Mouse (Mus musculus) embryonic stem cell, embryonic (primary cell): ENCODE measurements around the gene Pla2g15.

ENCODE experiments used
- CTCF ChIA-PET, 4 experiments: fragments of 300-600 bp in 2 of 4; fragments of 350-600 bp in 2 of 4; sonication (Branson Sonifier 250); formaldehyde crosslinking; loops; one replicate each; lab custom pipeline; 2022; ENCODE audit warnings: inconsistent platforms in 2 of 4; lab: Charles Lee
- POLR2A ChIA-PET, 4 experiments: fragments of 300-600 bp in 2 of 4; fragments of 350-600 bp in 2 of 4; sonication (Branson Sonifier 250); formaldehyde crosslinking; loops; one replicate each; lab custom pipeline; 2022; ENCODE audit warnings: antibody characterized with exemption in 4 of 4, inconsistent platforms in 1 of 4; lab: Charles Lee

The Pla2g15 gene

GRCm38 (mm10) chr8:106131021-106131420 lies 19.2 kb upstream of the Pla2g15 start:
- ChIA-PET POLR2A (interaction anchor here in 1 of 4 experiments (1.5 kb wide), 1 partner anchor 14 kb away, joined by 3 read pairs; no protein-coding TSS in a partner anchor), CTCF (interaction anchor here in 1 of 4 experiments (0.6 kb wide), 1 partner anchor 748 kb away, joined by 3 read pairs; no protein-coding TSS in a partner anchor)

DNA sequence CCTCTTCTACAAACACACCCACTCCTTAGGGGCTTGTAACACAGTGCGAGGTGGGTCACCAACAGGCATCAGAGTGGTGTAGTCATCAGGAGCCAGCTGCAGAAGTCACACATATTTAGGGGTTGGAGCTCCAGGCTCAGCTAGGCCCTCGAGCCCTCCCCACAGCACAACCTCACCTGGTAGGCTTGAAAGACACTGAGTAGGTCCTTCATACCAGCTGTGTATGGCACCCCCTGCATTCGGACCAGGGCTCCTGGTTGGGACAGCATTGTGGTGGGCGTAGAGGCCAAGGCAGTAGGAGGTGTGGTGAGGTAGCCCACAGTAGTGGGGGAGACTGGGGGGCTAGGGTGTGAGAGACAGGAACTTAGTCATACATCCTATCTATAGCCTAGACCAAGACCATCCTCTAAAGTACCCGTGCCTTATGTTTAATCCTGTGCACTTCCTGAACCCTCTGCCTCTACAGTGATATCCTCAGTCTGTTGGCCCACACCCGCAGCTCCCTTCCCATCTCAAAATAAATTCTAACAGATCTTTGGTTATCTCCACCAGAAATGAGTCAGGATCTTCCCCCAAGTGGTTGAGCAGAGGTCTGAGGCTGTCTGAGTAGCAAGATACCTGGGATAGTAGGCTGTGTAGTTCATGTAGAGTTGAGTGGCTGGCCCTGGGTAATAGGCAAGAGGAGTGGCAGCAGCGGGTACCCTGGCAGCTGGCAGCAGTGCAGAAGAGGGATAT lies 18.5 kb upstream of the Pla2g15 start:
- CTCF ChIA-PET = interaction anchor here in 1 of 4 experiments (0.6 kb wide), 1 partner anchor 749 kb away, joined by 3 read pairs; no protein-coding TSS in a partner anchor
- POLR2A ChIA-PET = interaction anchor here in 1 of 4 experiments (1.5 kb wide), 1 partner anchor 14 kb away, joined by 3 read pairs; no protein-coding TSS in a partner anchor

DNA sequence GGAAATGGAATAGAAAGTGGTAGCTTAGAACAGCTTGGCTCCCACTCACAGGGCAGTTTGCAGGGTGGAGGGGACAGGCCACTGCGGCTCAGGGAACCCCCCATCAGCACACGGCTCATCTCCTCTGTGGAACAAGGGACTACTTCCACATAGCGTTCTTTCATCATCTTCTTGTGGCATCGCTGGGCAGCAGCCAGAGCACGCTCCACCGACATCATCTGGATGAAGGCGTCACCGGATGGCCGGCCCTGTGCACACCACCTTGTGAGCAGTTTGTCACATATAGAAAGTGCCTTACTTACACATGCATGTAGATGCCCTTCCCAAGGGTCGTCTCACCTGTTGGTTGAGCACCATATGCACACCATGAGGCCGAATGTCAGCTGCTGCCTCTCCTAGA lies 17.8 kb upstream of the Pla2g15 start:
- ChIA-PET POLR2A (no interaction called here), CTCF (no interaction called here)

- ChIA-PET POLR2A (interaction anchor here in 2 of 4 experiments (0.6 to 2.0 kb wide), 2 partner anchors 16 to 73 kb away, joined by 3 to 11 read pairs; partner anchors contain the start of gene Pla2g15 (in 1 of the 2)), CTCF (interaction anchor here in 1 of 4 experiments (1.5 kb wide), 1 partner anchor 10 kb away, joined by 3 read pairs; no protein-coding TSS in a partner anchor)
These were observed 16.7 kb upstream of the Pla2g15 start for GRCm38 (mm10) chr8:106133526-106133925.

DNA sequence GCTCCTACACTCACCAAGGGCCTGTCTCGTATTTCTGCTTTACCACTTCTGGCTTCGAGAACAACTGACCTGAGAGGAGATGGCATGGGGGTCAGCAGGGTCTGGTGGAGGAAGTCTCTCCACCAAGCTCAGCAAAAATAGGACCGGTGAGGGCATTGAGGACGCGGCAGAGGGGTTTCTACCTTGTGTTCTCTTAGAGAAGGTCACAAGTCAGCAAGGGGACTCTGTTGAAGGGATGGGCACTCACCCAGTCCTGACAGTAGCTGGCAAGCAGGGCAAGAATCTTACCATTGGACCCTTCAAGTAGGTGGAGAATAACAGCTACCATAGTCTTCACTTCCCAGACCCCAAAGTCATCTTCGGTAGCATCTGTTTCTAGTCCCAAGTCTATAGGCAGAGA lies 16.3 kb upstream of the Pla2g15 start:
- ChIA-PET CTCF (interaction anchor here in 1 of 4 experiments (1.5 kb wide), 1 partner anchor 11 kb away, joined by 3 read pairs; no protein-coding TSS in a partner anchor), POLR2A (interaction anchor here in 3 of 4 experiments (0.6 to 2.0 kb wide), 3 partner anchors 9 to 72 kb away, joined by 3 to 11 read pairs (median 7); partner anchors contain the start of gene Pla2g15 (in 1 of the 3))

DNA sequence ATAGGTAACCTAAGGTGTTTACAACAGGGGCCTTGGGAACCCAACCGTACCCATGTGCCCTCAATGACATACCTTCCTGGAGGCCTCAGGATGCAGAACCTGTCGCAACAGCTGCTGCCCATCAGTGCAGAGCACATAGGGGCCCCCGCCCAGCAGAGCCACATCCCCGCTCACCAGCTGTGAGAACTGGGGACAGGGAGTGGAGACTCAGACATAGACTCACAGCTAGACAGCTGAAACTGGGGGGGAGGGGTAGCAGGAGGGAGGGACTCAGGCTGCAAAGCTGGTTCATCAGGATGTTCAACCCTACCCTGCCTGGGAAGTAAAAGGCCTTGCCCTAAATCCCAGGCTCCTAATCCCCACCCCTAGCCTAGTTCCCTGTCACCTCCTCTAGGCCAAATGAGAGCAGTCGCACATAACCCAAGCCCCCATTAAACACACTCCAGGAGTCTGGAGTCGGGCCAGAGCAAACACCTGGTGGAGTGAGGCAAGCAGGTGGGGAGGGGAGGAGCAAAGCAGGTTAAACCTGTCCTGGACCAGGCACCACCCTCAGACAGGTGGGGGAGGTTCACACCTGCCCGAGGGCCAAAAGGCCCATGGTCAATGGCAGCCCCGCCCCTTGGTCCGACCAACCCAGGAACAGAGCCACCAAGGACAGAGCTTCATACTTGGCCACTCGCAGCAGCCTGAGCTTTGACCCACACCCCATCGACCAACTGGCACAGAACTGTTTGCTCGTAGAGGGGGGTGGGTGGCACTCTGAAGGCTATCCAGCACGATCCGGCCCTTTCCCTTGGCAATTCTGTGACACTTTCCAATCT lies 15.2 kb upstream of the Pla2g15 start:
- ChIA-PET CTCF (interaction anchor here in 2 of 4 experiments (0.5 to 1.5 kb wide), 5 partner anchors 12 to 507 kb away, joined by 3 to 5 read pairs (median 3); no protein-coding TSS in a partner anchor), POLR2A (interaction anchor here in 3 of 4 experiments (0.6 to 2.0 kb wide), 5 partner anchors 10 to 275 kb away, joined by 3 to 11 read pairs (median 5); partner anchors contain the start of genes Nutf2 (in 1 of the 3), Pla2g15 (in 1 of the 3), Prmt7 (in 1 of the 3) and Slc7a6os (in 1 of the 3))

- POLR2A ChIA-PET = interaction anchor here in 2 of 4 experiments (1.3 to 2.0 kb wide), 4 partner anchors 9 to 75 kb away, joined by 3 to 11 read pairs (median 6); partner anchors contain the start of genes Pla2g15 (in 1 of the 2), Prmt7 (in 1 of the 2) and Slc7a6os (in 1 of the 2)
These were observed 14.5 kb upstream of the Pla2g15 start for GRCm38 (mm10) chr8:106135672-106136071.

GRCm38 (mm10) chr8:106136156-106137130 lies 13.8 kb upstream of the Pla2g15 start, which contains the start of gene Esrp2:
Gene Esrp2, minus strand, starts transcription at chr8:106136974.
- ChIA-PET CTCF (interaction anchor here in 3 of 4 experiments (0.5 to 1.2 kb wide), 6 partner anchors 10 to 233 kb away, joined by 3 to 5 read pairs (median 3); no protein-coding TSS in a partner anchor), POLR2A (interaction anchor here in 2 of 4 experiments (0.6 to 2.0 kb wide), 21 partner anchors 9 to 420 kb away, joined by 3 to 21 read pairs (median 4); partner anchors contain the start of genes Pla2g15 (in 2 of the 2), Nutf2 (in 1 of the 2), Prmt7 (in 1 of the 2) and Pskh1 (in 1 of the 2))

More at GRCm38 (mm10) chr8:106135672-106136071, 14.5 kb upstream of the Pla2g15 start:
- CTCF ChIA-PET = interaction anchor here in 1 of 4 experiments (0.5 to 1.0 kb wide), 3 partner anchors 300 to 506 kb away, joined by 3 to 5 read pairs (median 3); no protein-coding TSS in a partner anchor

DNA sequence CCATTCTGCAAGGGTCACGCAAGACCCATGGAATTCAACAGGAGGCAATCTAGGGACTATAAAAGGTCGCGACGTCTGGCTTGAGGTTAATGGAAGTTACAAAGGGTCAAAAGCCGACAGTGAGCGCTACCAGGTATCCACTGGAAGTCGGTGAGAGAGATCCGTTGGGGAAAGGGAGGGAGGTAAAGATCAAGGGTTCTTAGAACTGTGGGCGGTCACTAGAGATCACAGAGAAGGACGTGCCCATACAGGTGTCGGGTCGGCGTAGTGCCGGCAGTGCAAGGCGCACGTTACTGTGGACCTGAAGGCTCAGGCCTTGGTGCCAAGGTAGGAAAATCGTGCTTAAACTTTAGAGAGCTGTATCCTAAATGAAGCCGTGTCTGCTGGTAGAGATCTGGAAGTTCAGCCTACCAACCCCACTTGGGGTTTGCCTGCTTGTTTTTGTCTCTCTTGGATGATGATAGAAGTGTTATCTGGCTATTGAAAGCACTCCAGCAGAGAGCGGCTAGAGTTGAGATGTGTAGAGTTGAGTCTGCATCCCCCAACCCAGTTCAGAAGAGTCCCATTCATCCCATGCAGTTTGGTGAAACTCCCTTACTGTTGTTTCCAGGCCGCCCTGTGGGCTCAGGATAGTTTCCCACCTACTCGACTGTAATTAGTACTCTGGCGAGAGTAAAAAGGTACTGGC lies 12.8 kb upstream of the Pla2g15 start:
- ChIA-PET POLR2A (interaction anchor here in 2 of 4 experiments (0.6 to 2.0 kb wide), 21 partner anchors 10 to 419 kb away, joined by 3 to 21 read pairs (median 5); partner anchors contain the start of genes Pla2g15 (in 2 of the 2), Nutf2 (in 1 of the 2), Prmt7 (in 1 of the 2) and Pskh1 (in 1 of the 2)), CTCF (interaction anchor here in 3 of 4 experiments (0.5 to 2.0 kb wide), 6 partner anchors 11 to 232 kb away, joined by 3 to 4 read pairs (median 3); no protein-coding TSS in a partner anchor)

GRCm38 (mm10) chr8:106137906-106138477 lies 12.2 kb upstream of the Pla2g15 start:
- CTCF ChIA-PET = interaction anchor here in 2 of 4 experiments (0.6 to 2.0 kb wide), 2 partner anchors 16 to 66 kb away, joined by 4 read pairs; no protein-coding TSS in a partner anchor

GRCm38 (mm10) chr8:106138616-106139015 lies 11.6 kb upstream of the Pla2g15 start:
- CTCF ChIA-PET = interaction anchor here in 3 of 4 experiments (0.7 to 2.0 kb wide), 3 partner anchors 66 to 276 kb away, joined by 3 to 4 read pairs (median 4); partner anchors contain the start of gene Zfp90 (in 1 of the 3)

More at GRCm38 (mm10) chr8:106137906-106138477, 12.2 kb upstream of the Pla2g15 start:
- POLR2A ChIA-PET = interaction anchor here in 3 of 4 experiments (0.5 to 2.0 kb wide), 14 partner anchors 10 to 171 kb away, joined by 3 to 13 read pairs (median 6); partner anchors contain the start of genes Pla2g15 (in 2 of the 3), Ddx28 (in 1 of the 3) and Slc7a6 (in 1 of the 3)

GRCm38 (mm10) chr8:106140191-106140590 lies 10.0 kb upstream of the Pla2g15 start:
- POLR2A ChIA-PET = no interaction called here

More at GRCm38 (mm10) chr8:106138616-106139015, 11.6 kb upstream of the Pla2g15 start:
- POLR2A ChIA-PET = interaction anchor here (0.7 to 2.0 kb wide), 9 partner anchors 9 to 105 kb away, joined by 3 to 13 read pairs (median 3); partner anchors contain the start of genes Pla2g15 (in 2 of the 4) and Slc7a6 (in 1 of the 4)

DNA sequence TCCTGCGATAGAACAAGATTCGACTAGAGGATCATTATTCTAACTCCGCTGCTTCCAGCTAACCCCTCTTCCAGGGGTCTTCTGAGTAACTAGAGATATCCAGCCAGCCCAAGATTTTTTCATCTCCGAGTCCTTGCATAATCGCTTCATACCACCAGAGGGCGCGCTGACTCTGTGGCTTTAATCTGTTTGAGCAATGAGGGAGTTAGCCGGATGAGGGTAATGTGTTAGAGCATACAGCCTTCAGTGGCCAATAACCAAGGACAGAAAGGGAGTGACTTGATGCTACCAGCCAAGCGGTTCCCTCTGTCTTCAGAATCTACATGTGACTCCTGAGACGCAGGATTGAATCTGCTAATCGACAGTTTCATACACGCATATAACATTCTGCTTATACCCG lies 9.4 kb upstream of the Pla2g15 start:
- ChIA-PET POLR2A (interaction anchor here in 1 of 4 experiments (2.2 kb wide), 1 partner anchor 9 kb away, joined by 7 read pairs; the partner anchor contains the start of gene Pla2g15), CTCF (interaction anchor here in 2 of 4 experiments (1.3 to 1.5 kb wide), 4 partner anchors 9 to 265 kb away, joined by 3 to 7 read pairs (median 3); partner anchors contain the start of gene Pla2g15 (in 1 of the 2))

More at GRCm38 (mm10) chr8:106140191-106140590, 10.0 kb upstream of the Pla2g15 start:
- CTCF ChIA-PET = interaction anchor here in 1 of 4 experiments (1.5 kb wide), 1 partner anchor 15 kb away, joined by 3 read pairs; no protein-coding TSS in a partner anchor

- POLR2A ChIA-PET = interaction anchor here in 2 of 4 experiments (1.1 to 1.2 kb wide), 2 partner anchors 9 to 66 kb away, joined by 3 read pairs; partner anchors contain the start of genes Esrp2 (in 1 of the 2), Prmt7 (in 1 of the 2) and Slc7a6os (in 1 of the 2)
- CTCF ChIA-PET = interaction anchor here in 1 of 4 experiments (0.7 kb wide), 1 partner anchor 212 kb away, joined by 4 read pairs; no protein-coding TSS in a partner anchor
These were observed 4.9 kb upstream of the Pla2g15 start for GRCm38 (mm10) chr8:106145331-106145730.
